Mouse (Mus musculus) CH12.LX (cell line): ENCODE results near the gene Lrguk.

Experiments used
- CHD2 ChIP-seq: IDR thresholded peaks from 2 replicates; pipeline ENCODE4 v1.6.1; 2011; ENCODE audit warnings: low read length, improper control_type of control experiment
- CTCF ChIP-seq, 2 experiments: IDR thresholded peaks in 1 of 2; conservative IDR thresholded peaks in 1 of 2; 2 replicates each; pipeline ENCODE4 v1.5.1; 2011 to 2012; ENCODE audit warnings: low read depth in 2 of 2, low read length in 2 of 2, improper control_type of control experiment in 1 of 2, inconsistent platforms in 1 of 2, mild to moderate bottlenecking in 1 of 2, moderate library complexity in 1 of 2
- GABPA ChIP-seq: IDR thresholded peaks from 2 replicates; pipeline ENCODE4 v1.6.1; 2012; ENCODE audit warnings: low read depth, low read length, improper control_type of control experiment, inconsistent platforms; ENCODE audit not compliant: insufficient replicate concordance
- HCFC1 ChIP-seq: IDR thresholded peaks from 2 replicates; pipeline ENCODE4 v1.6.1; 2012; ENCODE audit warnings: low read depth, mild to moderate bottlenecking, inconsistent platforms, low read length, improper control_type of control experiment
- KAT2A ChIP-seq: IDR thresholded peaks from 2 replicates; pipeline ENCODE4 v1.6.1; 2012; ENCODE audit warnings: low read length, improper control_type of control experiment, inconsistent platforms; ENCODE audit not compliant: insufficient replicate concordance
- MAX ChIP-seq: IDR thresholded peaks from 2 replicates; pipeline ENCODE4 v1.6.1; 2011; ENCODE audit warnings: low read length, improper control_type of control experiment
- PAX5 ChIP-seq: IDR thresholded peaks from 2 replicates; pipeline ENCODE4 v1.6.1; 2012; ENCODE audit warnings: low read length, inconsistent platforms, mixed read lengths
- POLR2A ChIP-seq: IDR thresholded peaks from 2 replicates; pipeline ENCODE4 v1.6.1; 2011; ENCODE audit warnings: low read depth, mild to moderate bottlenecking, improper control_type of control experiment, low read length
- RCOR1 ChIP-seq: conservative IDR thresholded peaks from 2 replicates; pipeline ENCODE4 v1.6.1; 2012; ENCODE audit warnings: low read depth, mild to moderate bottlenecking, inconsistent platforms, low read length, improper control_type of control experiment
- TCF12 ChIP-seq: IDR thresholded peaks from 2 replicates; pipeline ENCODE4 v1.6.1; 2014; ENCODE audit warnings: low read depth, mild to moderate bottlenecking, inconsistent platforms, low read length, improper control_type of control experiment
- USF2 ChIP-seq: conservative IDR thresholded peaks from 2 replicates; pipeline ENCODE4 v1.6.1; 2011; ENCODE audit warnings: low read depth, low read length, improper control_type of control experiment
- ZNF384 ChIP-seq: IDR thresholded peaks from 2 replicates; pipeline ENCODE4 v1.6.1; 2012; ENCODE audit warnings: low read depth, low read length, improper control_type of control experiment, inconsistent platforms

DNA sequence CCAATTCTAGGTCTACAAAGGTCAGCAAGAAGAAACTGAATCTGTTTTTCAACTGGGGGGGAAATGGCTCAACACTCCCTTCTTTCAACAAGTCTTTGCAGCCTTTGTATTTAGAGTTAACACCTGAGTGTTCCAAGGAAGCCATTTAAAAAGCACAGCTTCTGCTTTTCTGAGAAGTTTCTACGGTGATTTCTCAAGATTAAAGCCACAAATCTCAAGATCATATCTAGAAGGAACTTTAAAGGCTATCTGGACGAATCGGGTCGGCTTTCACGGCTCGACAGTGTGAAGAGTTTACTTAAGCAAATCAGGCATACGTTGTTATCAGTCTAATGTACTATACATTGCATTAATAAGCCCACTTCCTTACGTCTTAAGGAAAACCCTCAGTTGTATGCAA is 145.5 kb downstream of the Lrguk start:
- no peak for TF ChIP-seq CTCF (conservative IDR thresholded peaks at IDR 0.05 in 1 of 2, IDR thresholded peaks at IDR 0.05 in 1 of 2; ENCODE audit: low read depth in 2 of 2, low read length in 2 of 2)
- no peak for TF ChIP-seq POLR2A
- TF ChIP-seq RCOR1, result no peak
- TF ChIP-seq ZNF384, result no peak
- TF ChIP-seq PAX5, result no peak
- no peak for TF ChIP-seq USF2
- no peak for TF ChIP-seq HCFC1
- no peak for TF ChIP-seq MAX
- TF ChIP-seq KAT2A, result no peak
- no peak for TF ChIP-seq GABPA
- TF ChIP-seq TCF12, result no peak
- TF ChIP-seq CHD2, result no peak
